In genomic region chr3:50570027-50570426, GRCm38 (mm10) we compare ENCODE assay signal across 25 mouse cellular contexts.
"Had no signal": no experiment of that assay in that cellular context is flagged by ENCODE, and none has a peak within 500 bp of the region (broad histone marks: within the 10 kb centered on the region; RNA-seq: fewer than 3 reads in every experiment).

No protein-coding gene starts in this region.

- H3K4me2 ChIP-seq: limb, embryonic 12.5 days; limb, embryonic 13.5 days; limb, embryonic 15.5 days; liver, embryonic 11.5 days; liver, embryonic 12.5 days; liver, embryonic 13.5 days; liver, embryonic 15.5 days; lung, embryonic 15.5 days; midbrain, embryonic 11.5 days; midbrain, embryonic 12.5 days; midbrain, embryonic 13.5 days; midbrain, embryonic 15.5 days; neural tube, embryonic 12.5 days; neural tube, embryonic 13.5 days had no signal

- H3K27me3 ChIP-seq: limb, embryonic 12.5 days; limb, embryonic 13.5 days; limb, embryonic 15.5 days; liver, embryonic 12.5 days; liver, embryonic 13.5 days; liver, embryonic 15.5 days; lung, embryonic 15.5 days; megakaryocyte, embryonic 14.5 days; midbrain, embryonic 12.5 days; midbrain, embryonic 13.5 days; midbrain, embryonic 15.5 days; neural tube, embryonic 12.5 days; neural tube, embryonic 13.5 days had no signal

- H3K9me3 ChIP-seq: limb, embryonic 12.5 days; limb, embryonic 13.5 days; limb, embryonic 15.5 days; liver, embryonic 12.5 days; liver, embryonic 15.5 days; lung, embryonic 15.5 days; midbrain, embryonic 12.5 days; midbrain, embryonic 13.5 days; midbrain, embryonic 15.5 days; neural tube, embryonic 12.5 days; neural tube, embryonic 13.5 days had no signal

- H3K4me3 ChIP-seq: left cerebral cortex, adult 2 months; limb, embryonic 12.5 days; limb, embryonic 13.5 days; limb, embryonic 15.5 days; liver, embryonic 12.5 days; liver, embryonic 13.5 days; liver, embryonic 15.5 days; lung, embryonic 15.5 days; megakaryocyte, embryonic 14.5 days; midbrain, embryonic 10.5 days; midbrain, embryonic 12.5 days; midbrain, embryonic 13.5 days; midbrain, embryonic 15.5 days; myocyte; neural tube, embryonic 12.5 days; neural tube, embryonic 13.5 days had no signal

- ATAC-seq: liver, embryonic 12.5 days; liver, postnatal 0 days; lung, postnatal 0 days; midbrain, embryonic 13.5 days; midbrain, embryonic 15.5 days; midbrain, embryonic 16.5 days had no signal

- H3K4me1 ChIP-seq: liver, embryonic 12.5 days; liver, embryonic 13.5 days; liver, embryonic 15.5 days; lung, embryonic 15.5 days; megakaryocyte, embryonic 14.5 days; midbrain, embryonic 10.5 days; midbrain, embryonic 12.5 days; midbrain, embryonic 13.5 days; midbrain, embryonic 15.5 days; neural tube, embryonic 12.5 days; neural tube, embryonic 13.5 days had no signal

- H3K27ac ChIP-seq: left cerebral cortex, adult 2 months; limb, embryonic 12.5 days; limb, embryonic 13.5 days; limb, embryonic 15.5 days; liver, embryonic 12.5 days; liver, embryonic 13.5 days; liver, embryonic 14.5 days; liver, embryonic 15.5 days; lung, embryonic 15.5 days; macrophage; midbrain, embryonic 10.5 days; midbrain, embryonic 12.5 days; midbrain, embryonic 13.5 days; midbrain, embryonic 15.5 days; neural tube, embryonic 12.5 days; neural tube, embryonic 13.5 days had no signal

- DNase-seq: liver, embryonic 13.5 days; liver, postnatal 0 days; lung, adult 18-20 months; lung, adult 2 months had no signal

- H3K9ac ChIP-seq: limb, embryonic 12.5 days; limb, embryonic 13.5 days; limb, embryonic 15.5 days; liver, embryonic 12.5 days; liver, embryonic 13.5 days; liver, embryonic 14.5 days; liver, embryonic 15.5 days; liver, postnatal 0 days; lung, embryonic 15.5 days; midbrain, embryonic 12.5 days; midbrain, embryonic 13.5 days; midbrain, embryonic 15.5 days; neural tube, embryonic 12.5 days; neural tube, embryonic 13.5 days had no signal

- H3K36me3 ChIP-seq: limb, embryonic 12.5 days; limb, embryonic 13.5 days; limb, embryonic 15.5 days; liver, embryonic 12.5 days; liver, embryonic 13.5 days; liver, embryonic 15.5 days; lung, embryonic 15.5 days; midbrain, embryonic 10.5 days; midbrain, embryonic 12.5 days; midbrain, embryonic 13.5 days; midbrain, embryonic 15.5 days; neural tube, embryonic 12.5 days; neural tube, embryonic 13.5 days had no signal
